Mouse (Mus musculus): ENCODE data around the gene Tubg2. TPM values are rescaled to one million over a fixed set of nuclear protein-coding genes. Genes with fewer than 3 reads are reported as not detected.

Gene Tubg2
- polyA plus RNA-seq, 1 experiment from 2014 or later: 3.0 TPM

GRCm38 (mm10) chr11:101173112-101173511 lies 17.4 kb downstream of the Tubg2 start:
- peak overlapping the region; percentile 14; the same call in 1 of the 2 replicates for H3K9ac ChIP-seq (ENCODE audit: low read length)
- H3K27ac ChIP-seq (replicated peaks): peak overlapping the region; percentile 87
- 5% methylated on average over 11 of the region's 11 CpGs for WGBS
- peaks cover under 1% of the 10 kb centered on the region; the same call in 1 of the 2 replicates for H3K36me3 ChIP-seq (ENCODE audit: control insufficient read depth, insufficient read depth, low read length)
- DNase-seq (ENCODE audit: low spot score) (peak; percentile 92), ATAC-seq (ENCODE audit: low FRiP score, low TSS enrichment) (no peak)
- H3K27me3 ChIP-seq (ENCODE audit: control insufficient read depth, insufficient read depth, low read length): no peaks in the 10 kb centered on the region
- TF ChIP-seq EP300 (optimal IDR thresholded peaks at IDR 0.05) (no peak), CTCF (IDR thresholded peaks at IDR 0.05; ENCODE audit: low read depth) (no peak)
- H3K4me2 ChIP-seq (replicated peaks; ENCODE audit: low read depth): peak overlapping the region; percentile 73
- H3K9me3 ChIP-seq (ENCODE audit: control insufficient read depth, low read length): no peaks in the 10 kb centered on the region
- H3K4me1 ChIP-seq (replicated peaks; ENCODE audit: control insufficient read depth, insufficient read depth): peaks cover 22% of the 10 kb centered on the region
- H3K4me3 ChIP-seq (ENCODE audit: low read depth, low read length): peak overlapping the region; percentile 38

DNA sequence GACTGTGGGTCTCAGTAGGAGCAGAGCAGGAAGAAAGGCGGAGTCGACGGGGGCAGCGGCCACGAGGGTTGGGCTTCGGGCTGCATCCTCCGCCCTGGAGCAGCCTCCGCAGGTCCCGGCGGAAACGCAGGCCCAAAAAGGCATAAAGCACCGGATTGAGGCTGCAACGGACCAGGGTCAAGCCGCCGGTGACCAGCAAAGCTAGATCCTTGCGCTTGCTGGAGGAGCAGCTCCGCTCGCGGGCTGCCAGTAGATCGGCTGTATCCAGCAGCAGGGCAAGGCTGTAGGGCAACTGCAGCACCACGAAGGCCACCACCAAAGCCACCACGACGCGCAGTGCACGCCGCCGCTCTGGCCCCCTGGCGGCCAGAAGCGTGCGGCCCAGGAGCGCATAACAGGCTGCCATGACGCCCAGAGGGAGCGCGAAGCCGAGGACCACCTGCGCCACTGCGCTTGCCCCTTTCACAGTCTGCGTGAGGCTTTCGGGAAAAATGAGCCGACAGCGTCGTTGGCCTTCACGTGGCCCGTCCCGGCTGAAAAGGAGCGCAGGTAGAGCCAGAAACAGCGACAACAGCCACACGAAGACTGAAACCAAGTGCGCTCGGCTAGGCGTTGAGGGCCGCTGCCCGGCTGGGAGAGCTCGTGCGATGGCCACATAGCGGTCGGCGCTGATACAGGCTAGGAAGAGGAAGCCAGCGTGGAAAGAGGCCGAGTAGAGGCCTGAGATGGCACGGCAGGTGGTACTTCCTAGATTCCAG lies 18.1 kb downstream of the Tubg2 start:
- WGBS: 3% methylated on average over 61 of the region's 61 CpGs
- Histone ChIP-seq H3K27me3 (ENCODE audit: control insufficient read depth, insufficient read depth, low read length) (no peaks in the 10 kb centered on the region), H3K9ac (ENCODE audit: low read length) (peak overlapping the region; percentile 54)

DNA sequence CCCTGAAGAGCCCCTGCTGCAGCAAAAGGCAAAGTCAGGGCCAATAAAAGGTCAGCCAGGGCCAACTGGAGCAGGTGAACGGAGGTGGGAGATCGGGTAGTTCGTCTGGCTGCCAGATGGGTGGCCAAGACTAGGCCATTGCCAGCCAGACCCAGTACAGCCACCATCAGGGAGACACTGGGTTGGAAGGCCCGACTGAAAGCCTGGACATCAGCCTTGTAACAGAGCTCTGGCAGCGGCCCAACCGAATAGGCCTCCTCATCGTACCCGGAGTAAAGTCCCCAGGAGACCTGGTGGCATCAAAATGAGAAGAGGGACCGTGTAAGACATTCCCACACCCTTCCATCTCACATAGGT lies 18.7 kb downstream of the Tubg2 start:
- no peaks in the 10 kb centered on the region for H3K36me3 ChIP-seq (ENCODE audit: control insufficient read depth, insufficient read depth, low read length)
- peak overlapping the region; percentile 54; the same call in 1 of the 2 replicates for H3K9ac ChIP-seq (ENCODE audit: low read length)
- peak overlapping the region; percentile 87; the same call in 1 of the 2 replicates for H3K27ac ChIP-seq (replicated peaks)
- no peaks in the 10 kb centered on the region for H3K27me3 ChIP-seq (ENCODE audit: control insufficient read depth, insufficient read depth, low read length)
- WGBS: 47% methylated on average over 9 of the region's 9 CpGs
- H3K9me3 ChIP-seq (ENCODE audit: control insufficient read depth, low read length): no peaks in the 10 kb centered on the region
- peak overlapping the region; percentile 73 for H3K4me2 ChIP-seq (replicated peaks; ENCODE audit: low read depth)
- DNase-seq (ENCODE audit: low spot score) (no peak), ATAC-seq (ENCODE audit: low FRiP score, low TSS enrichment) (no peak)
- H3K4me3 ChIP-seq (ENCODE audit: low read depth, low read length): peak overlapping the region; percentile 38
- TF ChIP-seq CTCF (IDR thresholded peaks at IDR 0.05; ENCODE audit: low read depth): no peak
- no peak for TF ChIP-seq EP300 (optimal IDR thresholded peaks at IDR 0.05)
- H3K4me1 ChIP-seq (replicated peaks; ENCODE audit: control insufficient read depth, insufficient read depth): peaks cover 20% of the 10 kb centered on the region

More for the DNA sequence above, 18.1 kb downstream of the Tubg2 start:
- DNase-seq (ENCODE audit: low spot score) (peak; percentile 80), ATAC-seq (ENCODE audit: low FRiP score, low TSS enrichment) (peak; percentile 61)
- Histone ChIP-seq H3K36me3 (ENCODE audit: control insufficient read depth, insufficient read depth, low read length) (no peaks in the 10 kb centered on the region), H3K4me1 (replicated peaks; ENCODE audit: control insufficient read depth, insufficient read depth) (peaks cover 22% of the 10 kb centered on the region), H3K4me3 (ENCODE audit: low read depth, low read length) (peak overlapping the region; percentile 38), H3K27ac (replicated peaks) (peak overlapping the region; percentile 87), H3K9me3 (ENCODE audit: control insufficient read depth, low read length) (no peaks in the 10 kb centered on the region), H3K4me2 (replicated peaks; ENCODE audit: low read depth) (peak overlapping the region; percentile 73)
- peak; percentile 97 for TF ChIP-seq CTCF (IDR thresholded peaks at IDR 0.05; ENCODE audit: low read depth)
- no peak for TF ChIP-seq EP300 (optimal IDR thresholded peaks at IDR 0.05)

DNA sequence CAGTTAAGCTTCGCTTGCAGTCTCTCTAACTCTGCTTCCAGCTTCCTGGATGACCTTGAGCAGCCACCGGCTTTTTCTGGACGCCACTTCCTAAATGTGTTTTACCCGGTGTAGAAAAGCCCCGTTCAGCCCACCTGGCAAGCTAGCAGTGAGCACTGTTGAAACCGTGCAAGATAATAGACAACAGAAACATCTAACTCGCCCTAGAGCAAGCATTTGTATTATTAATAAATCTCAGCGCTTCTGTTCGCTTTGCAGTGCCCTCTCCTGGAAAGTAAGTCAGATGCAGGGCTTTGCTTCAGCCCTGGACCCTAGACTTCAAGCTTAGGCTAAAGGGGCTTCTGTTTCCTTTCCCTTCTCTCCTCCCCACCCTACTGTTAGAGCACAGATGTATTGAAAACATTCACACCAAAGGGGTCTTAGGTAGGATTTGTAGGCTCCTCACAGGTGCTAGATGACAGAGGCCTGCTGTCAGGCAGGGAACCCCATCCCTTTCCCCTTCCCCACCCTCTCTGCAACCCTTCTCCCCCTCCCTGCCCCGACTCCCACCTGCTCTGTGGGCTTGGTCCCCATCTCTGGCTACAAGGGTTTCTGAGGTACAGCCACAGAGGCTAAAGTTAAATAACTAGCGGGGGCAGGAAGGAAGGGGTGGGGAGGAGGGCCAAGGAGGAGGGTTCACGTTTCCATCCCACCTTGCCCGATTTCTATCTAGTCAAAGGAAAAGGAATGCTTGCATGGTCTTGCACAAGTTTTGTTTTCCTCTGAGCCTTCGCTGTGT lies 19.3 kb downstream of the Tubg2 start, which contains the start of gene Ccr10:
TSS of gene Ccr10 (minus strand) at position 593 of the 778 bp plus-strand sequence.
- DNase-seq (ENCODE audit: low spot score) (peak; percentile 13), ATAC-seq (ENCODE audit: low FRiP score, low TSS enrichment) (no peak)
- Histone ChIP-seq H3K9ac (ENCODE audit: low read length) (peak within 1 kb of the TSS; percentile 54; the same call in 1 of the 2 replicates), H3K4me3 (ENCODE audit: low read depth, low read length) (peak within 1 kb of the TSS; percentile 38), H3K27me3 (ENCODE audit: control insufficient read depth, insufficient read depth, low read length) (no peaks in the 10 kb centered on the region), H3K27ac (replicated peaks) (peak within 1 kb of the TSS; percentile 87; the same call in 1 of the 2 replicates), H3K9me3 (ENCODE audit: control insufficient read depth, low read length) (no peaks in the 10 kb centered on the region), H3K4me1 (replicated peaks; ENCODE audit: control insufficient read depth, insufficient read depth) (peaks cover 19% of the 10 kb centered on the region), H3K4me2 (replicated peaks; ENCODE audit: low read depth) (peak within 1 kb of the TSS; percentile 73), H3K36me3 (ENCODE audit: control insufficient read depth, insufficient read depth, low read length) (no peaks in the 10 kb centered on the region)
- TF ChIP-seq CTCF (IDR thresholded peaks at IDR 0.05; ENCODE audit: low read depth) (peak; percentile 75), EP300 (optimal IDR thresholded peaks at IDR 0.05) (no peak)
- 25% methylated on average over 14 of the region's 14 CpGs for WGBS

DNA sequence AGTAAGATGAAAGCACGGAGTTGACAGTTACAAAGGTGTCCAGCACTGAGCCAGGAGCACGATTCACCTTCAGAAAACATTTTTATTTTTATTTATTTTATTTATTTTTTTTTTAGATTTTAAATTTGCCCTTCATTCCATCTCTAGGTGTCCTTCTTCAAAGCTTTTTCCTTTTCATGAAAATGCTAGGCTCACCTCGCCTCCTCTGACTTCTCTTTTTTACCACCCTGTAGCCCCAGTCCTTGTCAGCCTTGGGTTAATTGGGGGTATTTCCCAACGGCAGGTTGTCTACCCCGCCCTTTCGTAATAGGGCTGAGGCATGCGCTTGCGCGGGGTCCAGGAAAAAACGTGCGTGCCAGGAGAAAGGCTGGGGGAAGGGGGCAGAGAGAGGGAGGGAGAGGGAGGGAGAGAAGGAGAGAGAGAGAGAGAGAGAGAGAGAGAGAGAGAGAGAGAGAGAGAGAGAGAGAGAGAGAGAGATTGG lies 20.0 kb downstream of the Tubg2 start:
- Histone ChIP-seq H3K4me2 (replicated peaks; ENCODE audit: low read depth) (peak overlapping the region; percentile 73), H3K4me3 (ENCODE audit: low read depth, low read length) (peak overlapping the region; percentile 31), H3K9ac (ENCODE audit: low read length) (no peak overlapping the region), H3K27ac (replicated peaks) (no peak overlapping the region), H3K36me3 (ENCODE audit: control insufficient read depth, insufficient read depth, low read length) (no peaks in the 10 kb centered on the region), H3K4me1 (replicated peaks; ENCODE audit: control insufficient read depth, insufficient read depth) (peaks cover 19% of the 10 kb centered on the region), H3K27me3 (ENCODE audit: control insufficient read depth, insufficient read depth, low read length) (no peaks in the 10 kb centered on the region), H3K9me3 (ENCODE audit: control insufficient read depth, low read length) (no peaks in the 10 kb centered on the region)
- 11% methylated on average over 11 of the region's 11 CpGs for WGBS
- no peak for TF ChIP-seq EP300 (optimal IDR thresholded peaks at IDR 0.05)
- no peak for TF ChIP-seq CTCF (IDR thresholded peaks at IDR 0.05; ENCODE audit: low read depth)
- no peak for ATAC-seq (ENCODE audit: low FRiP score, low TSS enrichment)
- peak; percentile 20 for DNase-seq (ENCODE audit: low spot score)

Data from stomach, postnatal 0 days (tissue).